Mouse (Mus musculus) MN1 (cell line): ENCODE results near the gene Psmd13.
A peak's percentile ranks its signal among the peaks of the same experiment; 100 is the strongest.
"Not testable (repeated sequence)": the region's sequence is repeated elsewhere in the genome, so short reads cannot be mapped to it uniquely, and the experiment has no call there.

ENCODE experiments used
- DNase-seq: peaks from one replicate; pipeline ENCODE4 v3.0.0-alpha.2; 2016; ENCODE audit warnings: low spot score

Gene Psmd13

DNA sequence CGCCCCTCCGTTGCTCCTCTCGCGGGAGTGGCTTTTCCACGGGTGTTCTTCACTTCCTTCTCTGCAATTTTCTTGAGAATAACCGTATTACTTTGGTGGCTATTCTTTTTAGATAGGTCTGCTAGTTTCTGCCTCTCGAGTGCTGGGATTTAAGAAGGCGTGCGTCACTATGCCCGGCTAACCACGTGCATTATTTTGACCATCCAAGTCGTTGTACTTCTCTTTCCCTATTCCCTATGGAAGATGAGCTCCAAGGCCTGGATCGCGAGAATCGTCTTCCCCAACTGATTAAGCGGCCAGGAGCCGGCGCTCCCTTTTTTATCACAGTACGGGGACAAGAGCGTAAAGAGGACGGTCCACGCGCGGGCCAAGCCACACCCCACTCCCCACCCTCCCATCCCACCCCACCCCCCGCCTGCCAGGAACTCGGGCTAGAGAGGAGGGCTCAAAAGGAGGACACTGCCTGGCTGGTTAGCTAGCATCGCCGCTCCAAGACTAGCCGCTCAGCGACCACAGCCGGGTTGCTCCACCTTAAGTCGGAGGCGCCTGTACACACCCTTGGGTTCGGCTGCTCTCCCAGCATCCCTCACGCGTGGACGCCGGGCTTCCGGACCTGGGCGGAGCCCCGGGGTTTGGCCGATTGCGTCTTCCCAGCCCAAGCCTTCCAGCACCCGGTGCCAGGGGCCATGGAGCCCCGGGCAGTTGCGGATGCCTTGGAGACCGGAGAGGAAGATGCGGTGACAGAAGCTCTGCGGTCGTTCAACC is 24.8 kb upstream of the Psmd13 start, which contains the start of gene Ric8a:
Gene Ric8a, plus strand, starts transcription at position 173 of the 765 bp plus-strand sequence.
- DNase-seq = peak; percentile 90

DNA sequence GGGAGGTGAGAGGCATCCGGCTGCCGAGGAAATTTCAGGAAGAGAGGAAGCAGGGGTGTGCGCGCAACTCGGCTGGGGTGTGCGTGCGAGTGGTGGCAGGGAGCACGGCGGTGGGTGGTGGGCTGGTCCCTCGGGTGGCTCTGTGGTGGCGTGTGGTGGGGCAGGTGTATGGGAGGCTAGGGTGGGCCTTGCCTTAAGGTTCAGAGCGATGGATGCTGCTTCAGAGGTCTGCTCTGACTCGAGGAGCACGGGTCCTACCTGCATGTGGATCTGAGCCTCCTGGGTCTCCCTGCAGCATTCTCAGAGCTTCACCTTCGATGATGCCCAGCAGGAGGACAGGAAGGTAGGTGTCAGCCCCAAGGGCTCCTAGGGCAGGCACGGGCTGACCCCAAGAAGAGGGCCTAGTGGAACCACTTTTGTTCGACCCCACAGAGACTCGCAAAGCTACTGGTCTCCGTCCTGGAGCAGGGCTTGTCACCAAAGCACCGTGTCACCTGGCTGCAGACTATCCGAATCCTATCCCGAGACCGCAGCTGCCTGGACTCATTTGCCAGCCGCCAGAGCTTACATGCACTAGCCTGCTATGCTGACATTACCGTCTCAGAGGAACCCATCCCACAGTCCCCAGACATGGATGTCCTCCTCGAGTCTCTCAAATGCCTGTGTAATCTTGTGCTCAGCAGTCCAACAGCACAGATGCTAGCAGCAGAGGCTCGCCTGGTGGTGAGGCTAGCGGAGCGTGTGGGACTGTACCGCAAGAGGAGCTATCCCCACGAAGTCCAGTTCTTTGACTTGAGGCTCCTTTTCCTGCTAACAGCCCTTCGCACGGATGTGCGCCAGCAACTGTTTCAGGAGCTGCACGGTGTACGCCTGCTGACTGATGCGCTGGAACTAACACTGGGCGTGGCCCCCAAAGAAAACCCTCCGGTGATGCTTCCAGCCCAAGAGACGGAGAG is 23.9 kb upstream of the Psmd13 start, which contains the start of gene Bet1l:
Gene Bet1l, minus strand, starts transcription at position 28 of the 956 bp plus-strand sequence.
- peak; percentile 56 for DNase-seq

DNA sequence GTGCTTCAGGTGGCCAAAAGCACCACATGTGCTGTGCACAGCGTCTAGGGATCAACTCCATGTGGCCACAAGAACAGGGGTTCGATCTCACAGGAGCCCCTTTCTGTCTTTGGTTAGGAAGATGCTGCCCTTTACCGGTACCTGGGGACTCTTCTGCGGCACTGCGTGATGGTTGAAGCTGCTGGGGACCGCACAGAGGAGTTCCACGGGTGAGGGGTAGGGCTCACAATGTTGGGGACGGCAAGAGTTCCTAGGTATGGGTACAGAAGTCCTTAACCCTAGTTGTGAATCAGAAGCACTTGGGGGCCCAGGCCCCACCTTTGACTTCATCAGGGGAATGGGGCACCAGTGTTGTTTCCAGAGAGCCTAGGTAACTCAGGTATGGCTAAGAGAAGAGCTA is 23.0 kb upstream of the Psmd13 start:
- DNase-seq = no peak

DNA sequence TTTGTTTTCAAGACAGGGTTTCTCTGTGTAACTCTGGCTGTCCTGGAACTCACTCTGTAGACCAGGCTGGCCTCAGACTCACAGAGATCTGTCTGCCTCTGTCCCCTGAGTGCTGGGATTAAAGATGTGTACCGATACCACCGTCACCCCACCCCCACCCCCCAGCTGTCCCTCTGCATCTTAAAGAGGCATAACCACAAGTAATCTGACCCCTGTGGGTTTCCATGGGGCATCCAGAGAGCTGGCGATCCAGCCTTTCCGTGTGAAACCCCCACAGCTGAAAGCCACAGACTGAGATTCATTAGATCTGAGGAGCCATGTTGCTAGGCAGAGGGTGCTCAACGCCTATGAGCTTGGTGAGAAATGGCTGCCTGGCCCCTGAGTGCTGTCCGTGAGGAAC is 21.8 kb upstream of the Psmd13 start:
- no peak for DNase-seq

DNA sequence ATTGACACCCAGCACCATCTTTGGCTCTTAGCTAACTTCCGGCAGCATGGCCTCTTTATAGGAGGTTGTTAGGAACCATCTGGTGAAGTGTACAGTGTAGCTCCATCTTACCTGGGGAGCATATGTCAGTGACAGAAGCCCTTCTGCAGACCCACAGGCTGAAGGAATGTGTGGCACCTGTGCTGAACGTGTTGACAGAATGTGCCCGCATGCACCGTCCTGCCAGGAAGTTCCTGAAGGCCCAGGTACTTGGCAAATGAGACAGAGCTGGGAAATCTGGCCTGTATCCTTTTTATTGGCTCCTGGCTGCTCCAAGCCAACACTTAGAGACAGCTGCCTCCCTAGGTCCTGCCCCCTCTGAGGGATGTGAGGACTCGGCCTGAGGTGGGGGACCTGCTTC is 21.0 kb upstream of the Psmd13 start:
- no peak for DNase-seq

DNA sequence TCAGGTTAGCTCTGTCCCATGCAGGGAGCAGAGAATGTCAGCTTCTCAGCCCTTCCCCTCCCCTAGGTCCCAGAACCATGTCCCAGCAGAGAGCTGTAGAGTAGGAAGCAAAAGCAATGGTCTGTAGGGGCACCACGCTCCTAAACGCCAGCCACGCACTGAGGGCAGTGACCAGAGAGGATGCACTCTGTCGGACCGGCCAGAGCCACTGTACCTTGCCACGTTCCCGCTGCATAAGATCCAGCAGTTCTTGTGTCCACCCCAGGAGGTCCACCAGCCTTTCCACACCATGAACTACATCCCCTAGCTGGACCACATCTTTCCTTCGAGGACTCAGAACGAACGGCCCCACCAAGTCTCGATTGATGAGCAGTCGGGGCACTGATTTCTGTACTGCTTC is 17.0 kb upstream of the Psmd13 start:
- no peak for DNase-seq

DNA sequence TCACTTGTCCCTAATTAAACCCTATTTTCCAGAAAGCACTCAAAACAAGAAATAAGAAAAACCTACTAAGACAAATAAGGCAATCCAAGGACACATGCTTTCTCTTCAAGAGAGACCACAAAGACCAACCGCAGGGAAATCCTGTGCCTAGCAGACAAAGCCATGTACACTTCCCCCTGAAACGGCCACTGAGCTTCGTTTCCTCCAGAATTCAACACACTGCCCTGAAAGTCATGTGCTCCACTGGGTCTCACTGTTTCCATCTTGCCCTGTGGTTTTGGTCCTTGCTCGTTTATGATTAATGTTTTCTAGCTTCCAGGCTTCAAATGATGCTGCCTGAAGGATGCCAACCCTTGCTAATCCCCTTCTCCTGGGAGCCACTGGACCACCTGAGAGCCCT is 7.5 kb upstream of the Psmd13 start:
- DNase-seq = no peak

DNA sequence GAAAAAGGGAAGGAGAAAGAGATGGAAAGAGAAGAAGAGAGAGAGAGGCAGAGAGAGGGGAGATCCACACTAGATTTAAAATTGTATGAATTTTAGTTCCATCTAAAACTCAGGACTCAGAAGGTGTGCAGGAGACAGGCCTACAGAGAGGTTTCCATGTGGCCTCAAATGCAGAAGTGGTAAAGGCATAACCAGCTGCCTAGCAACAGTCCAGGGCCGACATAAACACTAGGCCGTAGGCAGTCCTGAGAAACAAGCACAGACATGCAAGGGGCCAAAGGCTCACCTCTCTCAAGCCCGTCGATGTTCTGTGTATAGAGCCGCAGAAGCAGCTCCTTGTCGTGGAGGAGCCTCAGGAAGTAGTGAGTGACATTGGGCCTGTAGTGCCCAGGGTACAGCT is 4.4 kb upstream of the Psmd13 start:
- no peak for DNase-seq

DNA sequence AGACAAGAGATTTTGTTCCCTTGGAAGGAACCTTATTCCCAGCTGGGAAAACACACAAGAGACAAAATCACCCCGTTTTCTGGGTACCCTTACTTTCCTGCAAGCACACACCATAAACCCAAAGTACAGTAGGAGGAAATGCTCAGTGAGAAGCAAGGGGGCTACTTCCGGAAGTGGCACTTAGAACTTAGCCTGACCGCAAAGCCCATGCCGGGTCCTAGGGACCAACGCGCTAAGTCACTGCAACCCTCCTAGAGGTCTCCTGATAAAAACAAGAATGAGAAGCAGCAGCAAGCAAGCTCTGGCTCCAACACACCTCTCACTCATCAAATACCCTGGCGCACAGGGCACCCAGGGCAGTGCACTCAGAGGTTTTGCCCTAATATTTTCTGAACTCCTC is 2.4 kb upstream of the Psmd13 start:
- DNase-seq = no peak

DNA sequence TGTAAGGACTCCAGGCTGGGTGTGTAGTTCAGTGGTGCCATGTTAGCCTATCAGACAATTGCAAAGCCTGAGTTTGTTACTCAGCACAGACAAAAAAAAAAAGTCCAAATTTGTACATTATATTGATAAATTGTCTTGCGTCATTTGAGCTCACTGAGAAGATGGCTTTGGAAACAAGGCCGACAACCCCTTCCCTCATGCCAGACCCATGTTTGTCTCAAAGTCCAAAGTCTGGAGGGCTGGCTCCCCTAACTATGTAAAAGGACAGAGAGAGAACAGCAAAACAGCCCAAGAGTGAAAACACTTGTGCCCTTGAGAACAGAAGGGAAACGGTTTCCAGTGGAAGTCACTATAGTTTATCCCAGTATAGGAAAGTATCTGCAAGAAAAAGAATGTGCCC is 1.3 kb upstream of the Psmd13 start:
- DNase-seq = no peak

DNA sequence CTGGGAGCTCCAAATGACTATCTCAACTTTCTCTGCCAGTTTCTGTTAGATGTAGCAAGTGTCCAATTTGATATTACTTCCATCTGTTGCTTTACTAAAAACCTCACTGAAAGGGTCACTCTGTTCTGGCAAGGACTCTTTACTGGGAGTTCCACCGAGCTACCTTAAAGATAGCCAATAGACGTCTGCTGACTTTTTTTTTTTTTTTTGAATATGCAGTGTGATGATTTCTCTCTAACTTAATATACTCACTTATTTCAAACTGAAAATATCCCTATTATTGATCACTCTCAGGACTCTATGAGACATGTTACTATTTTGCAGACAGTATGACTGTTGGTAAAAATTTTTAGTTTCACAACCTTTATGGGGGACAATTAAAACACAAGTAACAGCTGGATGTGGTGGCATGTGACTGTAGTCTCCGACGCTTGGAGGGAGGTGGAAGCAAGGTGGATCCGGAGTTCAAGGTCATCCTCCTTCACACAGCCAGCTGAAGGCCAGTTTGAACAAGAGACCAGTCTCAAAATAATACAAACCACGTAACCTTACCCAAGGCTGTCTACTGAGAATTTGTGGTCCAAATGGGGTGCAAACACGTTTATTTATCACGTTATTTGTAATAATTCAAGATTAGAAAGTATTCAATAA is 778 bp upstream of the Psmd13 start:
- no peak for DNase-seq

DNA sequence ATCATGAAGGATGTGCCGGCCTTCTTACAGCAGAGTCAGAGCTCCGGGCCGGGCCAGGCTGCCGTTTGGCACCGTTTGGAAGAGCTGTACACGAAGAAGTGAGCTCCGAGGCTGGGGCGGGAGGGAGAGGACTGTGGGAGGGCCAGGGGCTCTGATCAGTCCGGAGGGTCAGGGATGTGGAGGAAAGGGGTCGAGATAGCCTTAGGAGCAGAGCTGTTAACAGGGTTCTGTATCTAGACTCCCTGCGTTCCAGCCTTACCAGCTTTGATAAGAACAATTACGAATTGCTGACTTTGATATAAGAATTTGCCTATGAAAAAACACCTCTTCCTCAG is 668 bp downstream of the Psmd13 start:
- DNase-seq = no peak

DNA sequence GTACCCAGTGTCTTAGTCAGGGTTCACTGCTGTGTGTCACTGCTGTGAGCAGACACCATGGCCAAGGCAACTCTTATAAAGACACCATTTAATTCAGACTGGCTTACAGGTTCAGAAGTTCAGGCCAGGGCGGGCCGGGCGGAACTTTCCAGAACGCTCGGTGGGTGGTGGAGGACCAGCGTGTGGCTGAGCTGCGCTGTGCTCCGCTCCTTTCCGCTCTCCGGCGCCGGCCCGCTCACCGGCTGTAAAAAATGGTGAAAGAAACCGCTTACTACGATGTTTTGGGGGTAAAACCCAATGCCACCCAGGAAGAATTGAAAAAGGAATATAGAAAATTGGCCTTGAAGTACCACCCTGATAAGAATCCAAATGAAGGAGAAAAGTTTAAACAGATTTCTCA is 8.9 kb downstream of the Psmd13 start:
- not testable (repeated sequence) for DNase-seq

DNA sequence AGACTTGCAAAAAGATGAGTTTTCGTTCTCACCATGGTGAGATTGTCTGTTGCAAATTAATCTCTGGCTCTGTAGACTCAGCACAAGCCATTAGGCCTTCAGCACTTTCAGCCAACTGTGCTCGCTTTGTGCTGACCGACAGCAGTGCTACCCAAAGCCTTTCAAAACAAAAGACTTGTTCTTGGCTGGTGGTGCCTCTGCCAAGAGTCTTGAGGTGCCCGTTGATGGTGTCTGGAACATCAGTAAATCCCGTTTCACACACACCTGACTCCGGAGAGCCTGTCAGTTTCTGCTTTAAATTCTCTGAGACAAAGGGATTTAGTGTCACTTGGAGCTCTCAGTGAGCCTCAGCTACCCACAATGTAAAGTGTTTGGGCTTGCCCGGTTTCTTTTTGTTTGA is 12.3 kb downstream of the Psmd13 start:
- no peak for DNase-seq

DNA sequence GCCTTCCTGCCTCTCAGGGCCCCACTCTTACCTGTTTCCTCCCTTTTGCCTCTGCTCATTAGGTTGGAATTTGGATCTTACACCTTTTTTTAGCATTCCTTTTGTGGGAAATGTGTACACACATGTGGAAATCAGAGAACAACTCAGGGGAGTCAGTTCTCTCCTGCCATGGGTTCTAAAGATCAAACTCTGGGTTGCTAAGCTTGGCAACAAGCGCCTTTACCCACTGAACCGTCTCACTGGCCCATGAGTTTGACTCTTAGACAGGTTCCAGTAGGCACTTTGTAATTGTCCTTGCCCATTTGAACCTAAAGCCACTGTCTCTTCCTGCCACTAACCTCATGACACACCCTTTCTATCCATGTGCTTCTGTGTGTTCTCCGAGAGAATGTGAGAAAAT is 12.8 kb downstream of the Psmd13 start:
- no peak for DNase-seq

DNA sequence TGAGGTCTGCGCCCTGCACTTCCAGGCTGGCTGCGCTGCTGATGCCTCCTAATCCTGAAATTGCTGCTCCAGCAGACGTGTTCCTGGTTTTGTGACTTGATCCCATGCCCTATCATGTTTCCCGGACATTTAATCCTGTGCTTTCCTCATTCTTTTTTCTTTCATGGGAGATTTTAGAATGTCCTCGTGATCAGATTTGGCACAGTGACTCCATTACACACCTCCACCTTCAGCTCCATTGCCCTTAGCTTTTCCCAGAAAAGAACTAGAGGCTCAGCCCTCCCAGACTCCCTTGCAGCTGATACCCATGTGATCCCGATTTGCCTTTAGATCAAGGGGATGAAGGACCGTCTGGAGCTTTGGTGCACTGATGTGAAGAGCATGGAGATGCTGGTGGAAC is 16.1 kb downstream of the Psmd13 start:
- no peak for DNase-seq

DNA sequence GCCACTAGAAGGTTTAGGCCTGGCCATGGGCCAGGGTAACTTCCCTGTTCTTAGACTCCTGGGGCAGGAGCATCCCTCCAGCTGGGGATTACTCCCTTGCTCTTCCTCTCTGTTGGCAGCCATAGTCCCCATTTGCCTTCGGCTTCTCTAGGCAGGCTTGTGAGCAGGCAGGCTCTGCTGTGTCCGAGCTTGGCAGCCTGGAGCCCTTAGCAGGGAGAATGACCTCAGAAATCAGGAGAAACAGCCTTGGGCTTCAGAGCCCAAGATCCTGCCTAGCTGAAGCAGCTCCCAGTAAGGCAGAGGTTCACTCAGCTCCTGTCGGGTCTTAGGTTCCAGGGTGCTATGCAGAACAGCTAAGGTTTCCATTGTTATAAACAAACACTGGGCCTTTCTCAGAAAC is 17.4 kb downstream of the Psmd13 start:
- no peak for DNase-seq

DNA sequence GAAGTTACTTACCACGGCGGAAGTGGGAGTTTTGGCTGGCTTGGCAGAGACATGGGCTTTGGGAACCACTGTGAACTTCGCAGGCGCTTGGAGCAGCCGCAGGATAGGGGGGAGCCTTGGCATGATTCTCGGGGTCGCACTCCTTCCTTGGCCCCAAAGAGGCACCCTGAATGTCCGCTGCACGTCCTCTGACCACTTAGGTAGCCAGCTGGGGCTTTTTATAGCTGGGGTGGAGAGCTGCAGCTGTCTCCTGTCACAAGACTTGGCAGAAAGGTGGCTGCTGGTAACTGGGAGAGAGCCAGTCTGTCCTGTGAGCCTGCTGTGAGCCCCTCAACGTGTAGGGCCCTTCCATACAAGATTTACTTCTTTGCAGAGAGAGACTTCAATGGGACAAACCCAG is 18.5 kb downstream of the Psmd13 start, which contains the start of gene Cox8b:
Gene Cox8b, minus strand, starts transcription at position 227 of the 400 bp plus-strand sequence.
- DNase-seq = no peak

DNA sequence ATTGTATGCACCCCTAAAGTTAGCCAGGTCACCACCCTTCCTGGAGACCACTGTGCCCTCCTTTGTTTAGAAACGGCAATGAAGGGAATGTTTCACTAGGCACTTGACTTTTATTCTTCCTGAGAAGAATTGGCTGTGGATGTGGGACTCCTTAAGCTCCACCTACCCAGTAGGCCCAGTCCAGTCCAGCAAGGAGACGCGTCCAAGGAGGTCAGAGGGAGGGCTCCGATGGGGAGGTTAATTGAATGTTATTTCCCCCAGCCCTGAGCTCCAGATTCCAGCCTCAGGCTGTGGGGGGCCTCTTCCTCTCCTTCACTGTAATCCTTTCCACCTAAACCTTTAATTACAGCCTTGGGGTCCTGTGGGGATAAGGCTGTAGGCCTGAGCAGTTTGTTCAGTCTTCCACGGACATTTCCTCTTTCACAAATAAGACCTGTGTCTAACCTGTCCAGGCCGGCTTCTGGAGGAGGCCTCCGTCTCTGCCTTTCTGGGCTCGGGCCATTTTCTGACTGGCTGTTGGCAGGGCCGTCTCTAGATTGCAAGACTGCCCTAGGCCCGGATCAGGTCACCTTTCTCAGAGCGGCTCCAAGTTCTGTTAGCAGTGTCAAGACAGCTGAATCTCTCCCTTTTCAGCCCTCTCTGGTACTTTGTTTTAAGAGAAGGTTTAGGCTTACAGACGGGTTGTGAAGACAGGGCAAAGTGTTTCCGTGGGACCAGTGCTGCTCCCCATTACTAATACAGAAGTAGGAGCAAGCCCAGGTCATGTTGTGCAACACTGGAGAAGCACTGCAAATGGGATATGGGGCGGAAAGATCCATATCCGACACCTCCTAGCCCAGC is 20.5 kb downstream of the Psmd13 start:
- no peak for DNase-seq

DNA sequence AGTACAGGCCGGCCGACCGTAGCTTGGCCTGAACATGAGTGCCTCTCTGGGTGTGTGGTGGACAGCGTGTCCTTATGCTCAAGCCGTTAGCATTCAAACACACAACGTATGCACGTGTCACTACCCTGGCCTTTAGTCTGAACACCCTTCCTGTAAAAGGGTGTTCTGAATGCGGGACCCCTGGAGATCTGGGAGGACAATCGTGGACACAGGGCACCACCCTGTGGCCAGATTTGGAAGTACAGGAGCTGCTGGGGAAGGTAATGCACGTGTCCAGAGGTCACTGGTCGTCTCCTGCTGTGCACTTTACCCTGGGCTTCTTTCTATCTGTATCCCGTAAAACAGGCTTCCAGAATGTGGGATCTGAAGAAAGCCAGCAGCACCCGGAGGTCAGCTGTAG is 21.4 kb downstream of the Psmd13 start:
- peak; percentile 77 for DNase-seq

DNA sequence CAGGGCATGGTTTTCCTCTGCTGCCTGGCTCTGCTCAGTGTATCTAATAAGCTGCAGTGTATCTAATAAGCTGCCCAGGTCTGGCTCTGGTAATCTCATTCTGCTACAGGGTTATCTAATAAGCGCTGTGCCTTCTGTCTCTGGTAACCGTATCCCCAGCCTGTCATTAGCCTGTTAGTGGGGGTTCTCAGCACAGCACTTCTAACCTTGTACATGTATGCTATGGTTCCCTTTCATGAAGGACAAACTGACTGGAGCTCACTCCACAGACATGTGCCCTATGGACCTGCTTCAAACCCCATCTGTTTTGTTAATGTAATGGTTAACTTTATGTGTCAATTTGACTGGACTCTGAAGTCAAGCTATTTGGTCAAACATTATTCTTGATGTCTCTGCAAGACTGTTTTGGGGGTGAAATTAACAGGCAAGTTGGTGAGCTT is 23.9 kb downstream of the Psmd13 start:
- DNase-seq = peak; percentile 81

DNA sequence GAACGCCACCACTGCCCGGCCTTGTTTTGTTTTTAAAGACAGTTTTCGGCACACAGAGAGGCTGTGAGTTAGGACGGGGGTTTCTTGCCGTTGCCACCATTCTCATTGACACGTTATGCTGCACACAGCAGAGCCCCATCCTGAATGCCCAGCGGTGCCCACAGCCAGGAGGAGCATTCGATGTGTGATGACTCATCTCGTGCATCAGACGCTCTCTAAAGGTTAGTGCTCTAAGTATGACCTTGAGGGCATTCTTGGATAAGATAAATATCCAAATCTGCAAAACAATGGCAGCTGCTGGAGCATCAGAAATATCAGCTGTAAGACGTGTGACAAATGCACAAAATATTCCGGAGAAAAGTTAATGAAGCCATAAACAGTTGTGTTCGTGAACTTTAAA is 25.4 kb downstream of the Psmd13 start:
- peak; percentile 29 for DNase-seq
